Mouse (Mus musculus): ENCODE measurements at regions not wholly inside any gene's neighbourhood (a gene's known extent, or its start where the extent isn't known, plus 50 kb on each side); places are given as distances from the start of the nearest gene placed in this dataset.

GRCm38 (mm10) chr16:7638955-7639755, 785.8 kb downstream of the Tmem114 start:
- DNase-seq = no peak

- DNase-seq = no peak
These were observed 786.9 kb downstream of the Tmem114 start for GRCm38 (mm10) chr16:7637993-7638392.

- DNase-seq = no peak
These were observed 787.7 kb downstream of the Tmem114 start for GRCm38 (mm10) chr16:7637121-7637700.

- DNase-seq = no peak
These were observed 788.6 kb downstream of the Tmem114 start for GRCm38 (mm10) chr16:7636326-7636725.

GRCm38 (mm10) chr16:7632474-7632873, 792.5 kb downstream of the Tmem114 start:
- no peak for DNase-seq

- no peak for DNase-seq
These were observed 796.6 kb downstream of the Tmem114 start for GRCm38 (mm10) chr16:7628351-7628750.

GRCm38 (mm10) chr16:7606602-7607001, 818.3 kb downstream of the Tmem114 start:
- DNase-seq = no peak

GRCm38 (mm10) chr16:7602428-7602827, 822.5 kb downstream of the Tmem114 start:
- DNase-seq = no peak

GRCm38 (mm10) chr16:7574879-7575278, 850.1 kb downstream of the Tmem114 start:
- DNase-seq = no peak

- DNase-seq = no peak
These were observed 864.1 kb downstream of the Tmem114 start for GRCm38 (mm10) chr16:7560841-7561240.

GRCm38 (mm10) chr16:7559177-7559576, 865.8 kb downstream of the Tmem114 start:
- no peak for DNase-seq

GRCm38 (mm10) chr16:7558637-7559036, 866.3 kb downstream of the Tmem114 start:
- no peak for DNase-seq

GRCm38 (mm10) chr16:7555911-7556310, 869.0 kb downstream of the Tmem114 start:
- DNase-seq = no peak

GRCm38 (mm10) chr16:7549568-7549967, 875.4 kb downstream of the Tmem114 start:
- DNase-seq = no peak

- DNase-seq = no peak
These were observed 880.9 kb downstream of the Tmem114 start for GRCm38 (mm10) chr16:7544067-7544466.

GRCm38 (mm10) chr16:7529811-7530210, 895.1 kb downstream of the Tmem114 start:
- no peak for DNase-seq

- DNase-seq = no peak
These were observed 896.0 kb downstream of the Tmem114 start for GRCm38 (mm10) chr16:7528963-7529362.

GRCm38 (mm10) chr16:7527923-7528776, 896.8 kb downstream of the Tmem114 start:
- DNase-seq = no peak

GRCm38 (mm10) chr16:7518711-7519110, 906.2 kb downstream of the Tmem114 start:
- no peak for DNase-seq
